Comparison of ENCODE assay signal across 8 mouse cellular contexts in genomic region chr7:80261372-80261990, GRCm38 (mm10). TPM values are rescaled to one million over a fixed set of nuclear protein-coding genes. Genes with fewer than 3 reads are reported as not detected.
DNase-seq lines count a peak whose midpoint lies in the region; ATAC-seq and TF ChIP-seq lines count a peak whose summit lies in the region.

No protein-coding gene starts in this region.

- no peaks in the 10 kb centered on the region for H3K9me3 ChIP-seq in hindbrain, embryonic 15.5 days

- peak overlapping the region; percentile 85 for H3K4me2 ChIP-seq in hindbrain, embryonic 15.5 days

- H3K4me3 ChIP-seq in heart, adult 2 months: peak overlapping the region; percentile 89
- H3K4me3 ChIP-seq in cortical plate, adult 2 months (ENCODE audit: insufficient read depth, low read length): peak overlapping the region; percentile 86
- peak overlapping the region; percentile 96 for H3K4me3 ChIP-seq in hindbrain, embryonic 15.5 days
- H3K4me3 ChIP-seq in macrophage (ENCODE audit: inconsistent target): peak overlapping the region; percentile 84

- no peak for TF ChIP-seq POLR2A in heart, adult 2 months (IDR thresholded peaks at IDR 0.05; ENCODE audit: insufficient read depth, low read depth, low read length)
- peak; percentile 41; the same call in 1 of the 2 replicates for TF ChIP-seq POLR2A in cortical plate, adult 2 months (IDR thresholded peaks at IDR 0.05; ENCODE audit: extremely low read depth, insufficient read depth, low read length)

- peak overlapping the region; percentile 87 for H3K9ac ChIP-seq in heart, adult 2 months (ENCODE audit: low read depth, low read length)
- H3K9ac ChIP-seq in hindbrain, embryonic 15.5 days: peak overlapping the region; percentile 87

- peaks cover 2% of the 10 kb centered on the region; the same call in 1 of the 2 replicates for H3K4me1 ChIP-seq in heart, adult 2 months (ENCODE audit: control insufficient read depth, insufficient read depth, low read length)
- peaks cover 2% of the 10 kb centered on the region; the same call in 1 of the 2 replicates for H3K4me1 ChIP-seq in cortical plate, adult 2 months (ENCODE audit: control insufficient read depth, insufficient read depth, low read length)
- H3K4me1 ChIP-seq in hindbrain, embryonic 15.5 days (replicated peaks): peaks cover 20% of the 10 kb centered on the region

- no peak; the same call in 1 of the 2 replicates for ATAC-seq in hindbrain, embryonic 15.5 days (ENCODE audit: low FRiP score, low read depth)

- H3K27ac ChIP-seq in heart, adult 2 months: peak overlapping the region; percentile 85
- H3K27ac ChIP-seq in cortical plate, adult 2 months (ENCODE audit: insufficient read depth, low read length): peak overlapping the region; percentile 36
- peak overlapping the region; percentile 88 for H3K27ac ChIP-seq in hindbrain, embryonic 15.5 days (replicated peaks)
- H3K27ac ChIP-seq in macrophage: peak overlapping the region; percentile 46

- WGBS in heart, adult 2 months: under 1% methylated on average over 32 of the region's 32 CpGs
- under 1% methylated on average over 32 of the region's 32 CpGs for WGBS in hindbrain, embryonic 15.5 days
- WGBS in macrophage (ENCODE audit: missing documents): under 1% methylated on average over 31 of the region's 32 CpGs

- H3K36me3 ChIP-seq in heart, adult 2 months (ENCODE audit: control insufficient read depth, insufficient read depth, low read length): no peaks in the 10 kb centered on the region
- peaks cover 28% of the 10 kb centered on the region for H3K36me3 ChIP-seq in hindbrain, embryonic 15.5 days
- peaks cover 24% of the 10 kb centered on the region; the same call in 1 of the 2 replicates for H3K36me3 ChIP-seq in macrophage (ENCODE audit: inconsistent target)

- no peaks in the 10 kb centered on the region for H3K27me3 ChIP-seq in heart, adult 2 months (ENCODE audit: control insufficient read depth, insufficient read depth, low read length)
- peaks cover 32% of the 10 kb centered on the region for H3K27me3 ChIP-seq in hindbrain, embryonic 15.5 days

- no peak for TF ChIP-seq CTCF in heart, adult 2 months (IDR thresholded peaks at IDR 0.05)
- TF ChIP-seq CTCF in cortical plate, adult 2 months (IDR thresholded peaks at IDR 0.05; ENCODE audit: extremely low read depth, insufficient read depth, low read length): no peak

- no peak for DNase-seq in heart, adult 2 months
- DNase-seq in heart, adult 9 months (ENCODE audit: low spot score in 2 of 2): no peak
- DNase-seq in 3T3-L1 (ENCODE audit: low read depth, low spot score): peak; percentile 49
- DNase-seq in yolk sac, embryonic 10.5 days (ENCODE audit: low spot score): peak; percentile 37
- DNase-seq in cerebellum, adult 8-10 months: no peak

- intact Hi-C loops in heart, adult 2 months (cut with DNase I): loop anchor here (1.0 kb wide), 1 partner anchor 8 kb away; the partner anchor contains the start of gene Vps33b

- H3K79me2 ChIP-seq in heart, adult 2 months (replicated peaks; ENCODE audit: control insufficient read depth, insufficient read depth, low read length): no peaks in the 10 kb centered on the region
- peaks cover 29% of the 10 kb centered on the region for H3K79me2 ChIP-seq in macrophage (ENCODE audit: inconsistent target)

- no peak for TF ChIP-seq EP300 in heart, adult 2 months (IDR thresholded peaks at IDR 0.05; ENCODE audit: insufficient read depth, low read depth, low read length)

RNA-seq across cellular contexts. Expression of gene Ngrn, which starts 0.5 kb away (rescaled TPM):
- 10 to 100 TPM; 22.9 to 27.2 TPM for total RNA-seq in heart, adult 2 months (2021)
- polyA plus RNA-seq in heart, adult 2 months (2012; rRNA removed): 16.8 and 26.2 TPM in 2 replicates
- polyA plus RNA-seq in cortical plate, adult 2 months (2012; rRNA removed): 55.6 and 56.0 TPM in 2 replicates
- 65.2 and 73.8 TPM in 2 replicates for polyA plus RNA-seq in hindbrain, embryonic 15.5 days (2015; fragmentation: Nextera tagmentation; extraction: Ambion mirVana)
- total RNA-seq in macrophage (2018; cell fraction: chromatin; rRNA removed): 10 to 100 TPM in 12 of 26 experiments, 1 to 10 TPM in 14; 2.3 to 23.4 (median 9.6) TPM
- total RNA-seq in macrophage (2018; cell fraction: cytosol; rRNA removed): 10 to 100 TPM in 21 of 26 experiments, 1 to 10 TPM in 5; 5.1 to 21.2 (median 16.8) TPM
- total RNA-seq in macrophage (2018; cell fraction: nucleus; rRNA removed): 10 to 100 TPM in 15 of 26 experiments, 1 to 10 TPM in 11; 3.8 to 32.0 (median 13.5) TPM
- 10.5 to 19.3 TPM (median 14.7 TPM) in 3 replicates for polyA plus RNA-seq in macrophage (2018)

RNA-seq across cellular contexts. Expression of gene Vps33b, which starts 8.0 kb away (rescaled TPM):
- total RNA-seq in heart, adult 2 months (2021): 1 to 10 TPM; 6.1 to 6.2 TPM
- 5.1 and 5.2 TPM in 2 replicates for polyA plus RNA-seq in heart, adult 2 months (2012; rRNA removed)
- 23.2 and 25.6 TPM in 2 replicates for polyA plus RNA-seq in cortical plate, adult 2 months (2012; rRNA removed)
- polyA plus RNA-seq in hindbrain, embryonic 15.5 days (2015; fragmentation: Nextera tagmentation; extraction: Ambion mirVana): 23.9 and 32.1 TPM in 2 replicates
- total RNA-seq in macrophage (2018; cell fraction: chromatin; rRNA removed): 10 to 100 TPM; 14.2 to 90.6 (median 46.6) TPM
- total RNA-seq in macrophage (2018; cell fraction: cytosol; rRNA removed): 10 to 100 TPM in 13 of 26 experiments, 1 to 10 TPM in 13; 6.6 to 14.9 (median 10.0) TPM
- total RNA-seq in macrophage (2018; cell fraction: nucleus; rRNA removed): 10 to 100 TPM in 25 of 26 experiments, 1 to 10 TPM in 1; 7.6 to 44.2 (median 20.5) TPM
- 9.4 to 14.3 TPM (median 12.9 TPM) in 3 replicates for polyA plus RNA-seq in macrophage (2018)

RNA-seq across cellular contexts. Expression of gene Ttll13, which starts 15.3 kb away (rescaled TPM):
- total RNA-seq in heart, adult 2 months (2021): under 1 TPM; 0.23 to 0.39 TPM
- polyA plus RNA-seq in heart, adult 2 months (2012; rRNA removed): 0.20 and 0.23 TPM in 2 replicates
- polyA plus RNA-seq in cortical plate, adult 2 months (2012; rRNA removed): 0.98 and 1.5 TPM in 2 replicates
- polyA plus RNA-seq in hindbrain, embryonic 15.5 days (2015; fragmentation: Nextera tagmentation; extraction: Ambion mirVana): 1.9 and 2.5 TPM in 2 replicates
- 1 to 10 TPM in 2 of 26 experiments, under 1 TPM in 5, not detected in 19; 0.16 to 2.2 (median 0.66) TPM for total RNA-seq in macrophage (2018; cell fraction: chromatin; rRNA removed)
- total RNA-seq in macrophage (2018; cell fraction: cytosol; rRNA removed): under 1 TPM in 15 of 26 experiments, not detected in 11; 0.03 to 0.67 (median 0.09) TPM
- 1 to 10 TPM in 2 of 26 experiments, under 1 TPM in 2, not detected in 22; 0.30 to 1.8 (median 0.77) TPM for total RNA-seq in macrophage (2018; cell fraction: nucleus; rRNA removed)
- 0.06 to 0.07 TPM in 2 of 3 replicates, not detected in the other for polyA plus RNA-seq in macrophage (2018)

RNA-seq across cellular contexts. Expression of gene Gdpgp1, which starts 28.8 kb away (rescaled TPM):
- total RNA-seq in heart, adult 2 months (2021): 1 to 10 TPM; 1.5 to 2.2 TPM
- polyA plus RNA-seq in heart, adult 2 months (2012; rRNA removed): 1.4 and 1.5 TPM in 2 replicates
- polyA plus RNA-seq in cortical plate, adult 2 months (2012; rRNA removed): 3.4 and 3.7 TPM in 2 replicates
- polyA plus RNA-seq in hindbrain, embryonic 15.5 days (2015; fragmentation: Nextera tagmentation; extraction: Ambion mirVana): 4.5 and 4.6 TPM in 2 replicates
- 1 to 10 TPM in 17 of 26 experiments, under 1 TPM in 9; 0.20 to 7.5 (median 1.5) TPM for total RNA-seq in macrophage (2018; cell fraction: chromatin; rRNA removed)
- 1 to 10 TPM in 22 of 26 experiments, under 1 TPM in 4; 0.70 to 5.0 (median 2.8) TPM for total RNA-seq in macrophage (2018; cell fraction: cytosol; rRNA removed)
- 10 to 100 TPM in 1 of 26 experiments, 1 to 10 TPM in 17, under 1 TPM in 8; 0.36 to 11.1 (median 1.7) TPM for total RNA-seq in macrophage (2018; cell fraction: nucleus; rRNA removed)
- polyA plus RNA-seq in macrophage (2018): 2.7 to 3.2 TPM (median 3.1 TPM) in 3 replicates

RNA-seq across cellular contexts. Expression of gene Cib1, which starts 28.9 kb away (rescaled TPM):
- 10 to 100 TPM; 14.1 to 16.1 TPM for total RNA-seq in heart, adult 2 months (2021)
- 35.1 and 38.4 TPM in 2 replicates for polyA plus RNA-seq in heart, adult 2 months (2012; rRNA removed)
- polyA plus RNA-seq in cortical plate, adult 2 months (2012; rRNA removed): 31.9 and 35.9 TPM in 2 replicates
- polyA plus RNA-seq in hindbrain, embryonic 15.5 days (2015; fragmentation: Nextera tagmentation; extraction: Ambion mirVana): 36.4 and 38.3 TPM in 2 replicates
- total RNA-seq in macrophage (2018; cell fraction: chromatin; rRNA removed): 10 to 100 TPM in 21 of 26 experiments, 1 to 10 TPM in 5; 5.4 to 28.8 (median 16.3) TPM
- 10 to 100 TPM; 52.6 to 88.8 (median 69.8) TPM for total RNA-seq in macrophage (2018; cell fraction: cytosol; rRNA removed)
- total RNA-seq in macrophage (2018; cell fraction: nucleus; rRNA removed): 10 to 100 TPM in 25 of 26 experiments, 1 to 10 TPM in 1; 9.3 to 41.7 (median 23.8) TPM
- polyA plus RNA-seq in macrophage (2018): 28.5 to 81.1 TPM (median 68.2 TPM) in 3 replicates

Comparison
In these comparisons a context has a peak if more than half of its experiments do, and no peak if none do; other contexts are left out.
1. DNase-seq: peak in 3T3-L1 (single experiment) and yolk sac, embryonic 10.5 days (single experiment); none in heart, adult 2 months (0 of 2), heart, adult 9 months (0 of 2) and cerebellum, adult 8-10 months (single experiment).
2. H3K27ac ChIP-seq: peak in every context shown above with its lines; median percentile 88 in hindbrain, embryonic 15.5 days; 85 in heart, adult 2 months; 46 in macrophage; 36 in cortical plate, adult 2 months.
3. Peak in every context shown above with its lines, with median percentiles within 50 percentile points of each other: H3K4me3 ChIP-seq.